Mouse (Mus musculus) heart, adult 2 months (tissue): ENCODE results near the gene Sik2.

Experiments used
- CTCF ChIP-seq: fragments of 200-600 bp; IDR thresholded peaks from 2 replicates; pipeline ENCODE4 v1.8.1; 2022; ENCODE audit warnings: antibody characterized with exemption, mild to moderate bottlenecking, moderate library complexity
- POLR2A ChIP-seq: fragments of 200-500 bp; IDR thresholded peaks from 2 replicates; pipeline ENCODE4 v1.6.1; 2011; ENCODE audit warnings: mild to moderate bottlenecking, low read depth, low read length, control low read depth; ENCODE audit not compliant: insufficient read depth

DNA sequence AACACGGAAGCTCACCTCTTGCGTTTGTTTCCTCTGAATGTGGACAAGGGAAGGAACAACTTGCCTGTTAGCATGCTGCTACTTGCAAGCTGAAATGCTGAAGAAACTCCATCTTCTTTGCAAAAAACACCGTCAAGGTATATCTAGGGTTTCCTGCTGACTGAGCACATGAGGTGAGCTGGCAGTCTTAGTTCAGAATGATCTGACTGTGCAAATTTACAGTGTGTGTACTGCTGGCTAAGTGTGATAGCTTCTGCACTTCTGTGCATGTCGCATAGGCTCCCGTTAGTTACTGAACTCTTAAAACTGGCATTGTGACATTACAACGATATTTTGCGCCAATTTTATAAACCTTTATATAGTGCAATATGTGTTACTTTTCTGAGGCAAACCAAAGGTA, 10.8 kb upstream of the Sik2 start:
- no peak for TF ChIP-seq CTCF
- TF ChIP-seq POLR2A, result no peak
